26 mouse cellular contexts compared by ENCODE assay signal in the genomic region with DNA sequence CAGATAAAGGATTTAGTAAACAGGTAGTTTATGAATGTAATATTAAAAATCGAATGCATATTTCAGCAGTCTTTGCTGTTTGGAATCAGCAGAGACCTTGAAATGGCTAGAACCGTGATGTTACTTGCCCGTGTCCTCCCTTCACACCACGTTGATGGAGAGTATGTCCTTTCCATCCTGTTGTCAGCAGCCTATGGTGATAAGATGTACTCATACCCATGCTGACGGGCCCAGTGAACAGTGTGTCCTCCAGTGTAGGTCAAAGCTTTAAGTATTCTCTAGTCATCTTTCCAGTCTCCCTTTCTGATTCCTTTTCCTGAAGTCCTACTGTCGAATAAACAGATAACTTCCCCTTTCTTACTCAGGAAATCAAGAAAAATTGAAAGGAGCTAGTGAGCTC.
DNase-seq lines count a peak whose midpoint lies in the region; ATAC-seq and TF ChIP-seq lines count a peak whose summit lies in the region.
"Had no signal": no experiment of that assay in that cellular context is flagged by ENCODE, and none has a peak within 500 bp of the region (broad histone marks: within the 10 kb centered on the region; RNA-seq: fewer than 3 reads in every experiment).

No protein-coding gene starts in this region.

- H3K4me3 ChIP-seq in heart, adult 2 months: no peak overlapping the region
- no peak overlapping the region for H3K4me3 ChIP-seq in heart, embryonic 15.5 days
- no peak overlapping the region for H3K4me3 ChIP-seq in heart, embryonic 12.5 days
- H3K4me3 ChIP-seq: embryonic facial prominence, embryonic 10.5 days; embryonic facial prominence, embryonic 13.5 days; erythroblast, embryonic 14.5 days; forebrain, embryonic 12.5 days; forebrain, embryonic 15.5 days had no signal

- peak; percentile 88 for TF ChIP-seq EP300 in heart, adult 2 months (IDR thresholded peaks at IDR 0.05; ENCODE audit: insufficient read depth, low read depth, low read length)

- 46% methylated on average over 6 of the region's 6 CpGs for WGBS in heart, adult 2 months
- whole genome bisulfite sequencing in heart, embryonic 15.5 days: 45% methylated on average over 6 of the region's 6 CpGs
- WGBS in heart, embryonic 12.5 days: 48% methylated on average over 6 of the region's 6 CpGs

- no peak overlapping the region for H3K9ac ChIP-seq in heart, adult 2 months (ENCODE audit: low read depth, low read length)
- H3K9ac ChIP-seq in heart, embryonic 15.5 days: no peak overlapping the region
- H3K9ac ChIP-seq in heart, embryonic 12.5 days: no peak overlapping the region
- H3K9ac ChIP-seq: embryonic facial prominence, embryonic 13.5 days; forebrain, embryonic 12.5 days; forebrain, embryonic 15.5 days; hindbrain, embryonic 14.5 days had no signal

- peak in 1 of 2 experiments; percentile 16 for DNase-seq in heart, adult 2 months
- no peak for DNase-seq in heart, postnatal 4 days
- DNase-seq in heart, postnatal 10 days: peak; percentile 14 to 28
- DNase-seq in adipocyte (ENCODE audit: low spot score): no peak
- DNase-seq: adrenal gland, adult 8-10 months; adrenal gland, postnatal 25 days; cerebellum, adult 11-12 months; cerebellum, adult 8-10 months; cerebellum, postnatal 10 days; cerebellum, postnatal 36 days; embryo, embryonic 11 days; gastrocnemius, postnatal 25 days; kidney, adult 18-20 months; kidney, adult 9 months had no signal

- no peaks in the 10 kb centered on the region for H3K9me3 ChIP-seq in heart, embryonic 15.5 days (replicated peaks)
- H3K9me3 ChIP-seq in heart, embryonic 12.5 days (replicated peaks): no peaks in the 10 kb centered on the region
- H3K9me3 ChIP-seq: embryonic facial prominence, embryonic 10.5 days; embryonic facial prominence, embryonic 13.5 days; forebrain, embryonic 12.5 days; forebrain, embryonic 15.5 days had no signal

- no peaks in the 10 kb centered on the region; the same call in 1 of the 2 replicates for H3K79me2 ChIP-seq in heart, adult 2 months (replicated peaks; ENCODE audit: control insufficient read depth, insufficient read depth, low read length)

- no peaks in the 10 kb centered on the region; the same call in 1 of the 2 replicates for H3K36me3 ChIP-seq in heart, adult 2 months (ENCODE audit: control insufficient read depth, insufficient read depth, low read length)
- H3K36me3 ChIP-seq in heart, embryonic 15.5 days: no peaks in the 10 kb centered on the region
- H3K36me3 ChIP-seq in heart, embryonic 12.5 days: no peaks in the 10 kb centered on the region
- H3K36me3 ChIP-seq: embryonic facial prominence, embryonic 10.5 days; embryonic facial prominence, embryonic 13.5 days; forebrain, embryonic 12.5 days; forebrain, embryonic 15.5 days had no signal

- no peak for TF ChIP-seq POLR2A in heart, adult 2 months (IDR thresholded peaks at IDR 0.05; ENCODE audit: insufficient read depth, low read depth, low read length)

- ATAC-seq in heart, embryonic 15.5 days (replicated peaks; ENCODE audit: insufficient number of reproducible peaks, insufficient read depth, low FRiP score, low read depth): 0 out of 2 replicates have a peak, but pooled peaks have one; percentile 43
- no peak for ATAC-seq in heart, embryonic 12.5 days (ENCODE audit: insufficient number of reproducible peaks, low FRiP score)
- ATAC-seq: CD4-positive, CD25-positive, alpha-beta regulatory T cell, adult 4 months; forebrain, embryonic 15.5 days; hindbrain, postnatal 0 days; inflammation-experienced regulatory T-cells, adult 6 months; intestine, embryonic 16.5 days had no signal

- intact Hi-C loops in heart, adult 2 months (cut with DNase I): loop anchor here (10.0 kb wide), 1 partner anchor 72 kb away; a partner anchor contains a TSS
- intact Hi-C loops in heart, postnatal 10 days (cut with DNase I): loop anchor here (5.0 kb wide), 1 partner anchor 70 kb away; no protein-coding TSS in a partner anchor

- H3K27me3 ChIP-seq in heart, adult 2 months (ENCODE audit: control insufficient read depth, insufficient read depth, low read length): no peaks in the 10 kb centered on the region
- no peaks in the 10 kb centered on the region for H3K27me3 ChIP-seq in heart, embryonic 15.5 days
- H3K27me3 ChIP-seq in heart, embryonic 12.5 days (replicated peaks): no peaks in the 10 kb centered on the region
- H3K27me3 ChIP-seq: embryonic facial prominence, embryonic 13.5 days; forebrain, embryonic 15.5 days had no signal

- no peak for TF ChIP-seq CTCF in heart, adult 2 months (IDR thresholded peaks at IDR 0.05)

- peaks cover 3% of the 10 kb centered on the region for H3K4me1 ChIP-seq in heart, adult 2 months (ENCODE audit: control insufficient read depth, insufficient read depth, low read length)
- peaks cover 5% of the 10 kb centered on the region; the same call in 1 of the 2 replicates for H3K4me1 ChIP-seq in heart, embryonic 15.5 days (replicated peaks)
- H3K4me1 ChIP-seq in heart, embryonic 12.5 days (replicated peaks): peaks cover 11% of the 10 kb centered on the region

- H3K27ac ChIP-seq in heart, adult 2 months: peak overlapping the region; percentile 36
- no peak overlapping the region for H3K27ac ChIP-seq in heart, embryonic 15.5 days
- H3K27ac ChIP-seq in heart, embryonic 12.5 days (ENCODE audit: poor library complexity, severe bottlenecking): no peak overlapping the region
- H3K27ac ChIP-seq: embryonic facial prominence, embryonic 10.5 days; embryonic facial prominence, embryonic 13.5 days; forebrain, embryonic 12.5 days; forebrain, embryonic 15.5 days; hindbrain, embryonic 14.5 days; hindbrain, postnatal 0 days had no signal

- no peak overlapping the region for H3K4me2 ChIP-seq in heart, embryonic 15.5 days
- no peak overlapping the region for H3K4me2 ChIP-seq in heart, embryonic 12.5 days
- H3K4me2 ChIP-seq: embryonic facial prominence, embryonic 13.5 days; forebrain, embryonic 12.5 days; forebrain, embryonic 15.5 days; hindbrain, embryonic 14.5 days had no signal

Comparison
In these comparisons a context has a peak if more than half of its experiments do, and no peak if none do; other contexts are left out.
1. DNase-seq: peak in heart, postnatal 10 days (2 of 2); none in heart, postnatal 4 days (single experiment) and adipocyte (single experiment).